Mouse (Mus musculus) right cerebral cortex, postnatal 14 days (tissue): Measurements from ENCODE around the gene Rabggtb.
"Not testable (repeated sequence)": the region's sequence is repeated elsewhere in the genome, so short reads cannot be mapped to it uniquely, and the experiment has no call there.

Source experiments
- DNase-seq: peaks from one replicate; pipeline ENCODE4 v3.0.0; 2022

Rabggtb gene

GRCm38 (mm10) chr3:153860392-153860791 lies 52.4 kb downstream of the Rabggtb start:
- not testable (repeated sequence) for DNase-seq

DNA sequence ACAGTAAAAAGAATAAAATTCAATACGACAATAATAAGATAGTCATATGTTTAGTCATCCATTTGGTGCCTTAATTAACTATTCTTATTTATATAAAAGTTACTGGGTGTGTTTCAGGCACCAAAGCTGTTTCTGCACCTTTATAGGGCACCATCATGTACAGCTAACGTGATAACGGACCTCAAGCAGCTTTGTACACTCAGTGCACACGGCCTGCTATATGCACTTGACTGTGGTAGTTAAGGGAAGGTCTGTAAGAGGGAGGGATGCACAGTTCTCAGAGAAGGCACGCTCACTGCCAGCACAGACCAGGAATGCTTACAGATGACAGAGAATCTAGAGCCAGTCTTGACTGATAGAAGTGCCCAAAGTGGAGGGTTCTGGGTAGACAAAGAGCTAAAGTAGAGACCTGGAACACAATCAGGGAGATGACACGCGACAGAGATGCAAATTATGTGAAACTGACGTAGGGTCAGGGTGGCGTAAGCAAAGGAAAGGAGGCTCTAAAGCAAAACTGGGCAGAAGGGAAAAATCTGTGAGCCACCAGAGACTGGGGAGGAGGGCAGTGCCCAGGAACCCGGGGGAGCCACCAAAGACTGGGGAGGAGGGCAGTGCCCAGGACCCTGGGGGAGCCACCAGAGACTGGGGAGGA lies 54.3 kb downstream of the Rabggtb start:
- DNase-seq: no peak
